Mouse (Mus musculus): ENCODE data around the gene Cdc25b.

DNA sequence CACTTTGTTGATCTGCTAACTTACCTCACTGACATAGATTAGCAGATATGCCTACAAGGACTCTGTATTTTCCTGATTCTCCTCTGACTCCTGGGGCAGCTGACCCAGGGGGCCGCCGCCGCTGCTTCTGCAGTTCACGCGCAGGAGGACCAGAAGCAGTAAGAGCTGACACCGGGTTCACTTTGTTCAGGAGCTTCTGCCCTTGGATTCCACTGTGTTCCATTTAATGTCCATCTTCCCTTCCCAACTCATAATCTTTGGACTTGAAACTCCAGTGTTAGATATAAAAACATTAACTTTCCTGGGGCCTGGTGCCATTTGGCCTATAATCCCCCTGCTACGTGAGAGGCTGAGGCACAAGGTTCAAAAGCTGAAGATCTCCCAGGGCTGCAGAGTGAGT lies 22.8 kb upstream of the Cdc25b start:
- no peak for TF ChIP-seq CTCF (IDR thresholded peaks at IDR 0.05; ENCODE audit: control insufficient read depth, insufficient read depth, insufficient read length)
- no peak for TF ChIP-seq MYOD1 (IDR thresholded peaks at IDR 0.05; ENCODE audit: control insufficient read depth, insufficient read length, low read depth)
- no peak for TF ChIP-seq MAX (IDR thresholded peaks at IDR 0.05)
- TF ChIP-seq MYOG (IDR thresholded peaks at IDR 0.05; ENCODE audit: control insufficient read depth, extremely low read depth, insufficient read length): no peak
- no peak for TF ChIP-seq USF1 (IDR thresholded peaks at IDR 0.05; ENCODE audit: low read depth)
- no peak for TF ChIP-seq FOSL1 (IDR thresholded peaks at IDR 0.05; ENCODE audit: insufficient read depth, low read length, poor library complexity, severe bottlenecking)
- TF ChIP-seq CEBPB (IDR thresholded peaks at IDR 0.05; ENCODE audit: low read depth): no peak

Data from C2C12 (cell line).